Mouse (Mus musculus) regulatory T cell (primary cell): Measurements from ENCODE around the gene Phox2a.

Experiments
- in situ Hi-C: fragments of 300-600 bp; cut with MboI, MseI; formaldehyde crosslinking; loops from one replicate; pipeline ENCODE4 v1.15.1; 2025; ENCODE audit warnings: high pct_unique_total_duplicates

Phox2a gene

GRCm38 (mm10) chr7:101837606-101838471, 19.7 kb downstream of the Phox2a start, which contains the start of gene Inppl1:
Gene Inppl1 (minus strand): TSS chr7:101838229.
- in situ Hi-C loops: no loop called here

GRCm38 (mm10) chr7:101844186-101844585, 26.1 kb downstream of the Phox2a start:
- in situ Hi-C loops: loop anchor here (10.0 kb wide), 2 partner anchors 169 to 1649 kb away; no protein-coding TSS in a partner anchor

GRCm38 (mm10) chr7:101847934-101848333, 29.8 kb downstream of the Phox2a start:
- in situ Hi-C loops: loop anchor here (10.0 kb wide), 2 partner anchors 173 to 1653 kb away; no protein-coding TSS in a partner anchor

- in situ Hi-C loops: no loop called here
These were observed 33.6 kb downstream of the Phox2a start for GRCm38 (mm10) chr7:101851689-101852088.

- in situ Hi-C loops: no loop called here
These were observed 34.7 kb downstream of the Phox2a start for GRCm38 (mm10) chr7:101852846-101853245.

- in situ Hi-C loops: no loop called here
These were observed 35.7 kb downstream of the Phox2a start for GRCm38 (mm10) chr7:101853816-101854215.

GRCm38 (mm10) chr7:101857094-101857493, 39.0 kb downstream of the Phox2a start, which contains the start of gene Folr2:
Gene Folr2 (minus strand): TSS chr7:101857194.
- in situ Hi-C loops: no loop called here

- in situ Hi-C loops: no loop called here
These were observed 40.2 kb downstream of the Phox2a start for GRCm38 (mm10) chr7:101858362-101858761.

GRCm38 (mm10) chr7:101860978-101861377, 42.9 kb downstream of the Phox2a start:
- in situ Hi-C loops: no loop called here

GRCm38 (mm10) chr7:101862291-101862690, 44.2 kb downstream of the Phox2a start:
- in situ Hi-C loops: no loop called here

GRCm38 (mm10) chr7:101863415-101863814, 45.3 kb downstream of the Phox2a start, which contains the start of gene Anapc15:
Gene Anapc15 (plus strand): TSS chr7:101863715.
- in situ Hi-C loops: no loop called here

GRCm38 (mm10) chr7:101866491-101867265, 48.6 kb downstream of the Phox2a start:
- in situ Hi-C loops: no loop called here

GRCm38 (mm10) chr7:101867482-101867881, 49.4 kb downstream of the Phox2a start:
- in situ Hi-C loops: no loop called here

GRCm38 (mm10) chr7:101868241-101869162, 50.4 kb downstream of the Phox2a start:
- in situ Hi-C loops: no loop called here

- in situ Hi-C loops: no loop called here
These were observed 51.0 kb downstream of the Phox2a start for GRCm38 (mm10) chr7:101869163-101869500.

GRCm38 (mm10) chr7:101870629-101871028, 52.5 kb downstream of the Phox2a start, which contains the start of gene Folr1:
Gene Folr1 (minus strand): TSS chr7:101870788.
- in situ Hi-C loops: no loop called here

GRCm38 (mm10) chr7:101871296-101871695, 53.2 kb downstream of the Phox2a start:
- in situ Hi-C loops: no loop called here
